ENCODE assay signal across 38 mouse cellular contexts in the genomic region with DNA sequence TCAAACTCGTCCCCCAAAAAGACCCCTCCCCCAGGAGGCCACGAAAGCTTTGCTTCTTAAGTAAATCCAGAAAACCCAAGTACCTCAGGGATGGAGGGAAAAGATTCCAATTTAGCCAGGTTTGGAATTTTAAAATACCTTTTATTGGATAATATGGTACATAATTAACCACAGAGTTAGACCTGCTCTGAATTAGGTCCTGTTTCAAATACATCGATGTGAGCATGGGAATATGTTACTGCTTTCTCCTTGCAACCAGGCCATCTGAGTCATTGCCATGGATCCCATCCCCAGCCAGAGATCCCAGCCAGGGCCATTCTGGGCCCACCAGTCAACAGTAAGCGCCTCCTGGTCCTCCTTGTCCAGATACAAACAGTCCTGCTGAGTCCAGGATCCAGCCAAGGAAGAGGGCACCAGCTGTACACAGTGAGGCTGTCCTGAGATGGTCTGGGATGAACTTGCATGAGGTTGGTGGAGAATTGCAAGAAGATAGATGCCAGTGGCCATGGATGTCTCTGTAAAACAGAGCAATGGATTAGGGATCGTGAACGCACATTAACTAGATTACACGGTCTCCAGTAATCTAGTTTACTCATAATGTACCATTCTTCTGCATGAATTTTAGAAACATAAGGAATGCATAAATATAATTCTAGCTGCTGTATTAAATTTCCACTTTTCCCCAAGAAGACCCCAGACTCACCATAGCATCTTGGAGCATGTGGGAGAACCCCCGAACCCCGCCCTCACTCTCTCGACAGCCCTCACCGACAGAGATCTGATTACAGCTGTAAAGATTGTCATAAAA. TPM values are rescaled to one million over a fixed set of nuclear protein-coding genes. Genes with fewer than 3 reads are reported as not detected.
DNase-seq lines count a peak whose midpoint lies in the region; ATAC-seq and TF ChIP-seq lines count a peak whose summit lies in the region.
"Had no signal": no experiment of that assay in that cellular context is flagged by ENCODE, and none has a peak within 500 bp of the region (broad histone marks: within the 10 kb centered on the region; RNA-seq: fewer than 3 reads in every experiment).

No protein-coding gene starts in this region.

- H3K9me3 ChIP-seq in midbrain, embryonic 11.5 days (ENCODE audit: control insufficient read depth, low read length) = no peaks in the 10 kb centered on the region
- H3K9me3 ChIP-seq in midbrain, embryonic 16.5 days (replicated peaks; ENCODE audit: control insufficient read depth, low read length, poor library complexity, severe bottlenecking) = no peaks in the 10 kb centered on the region
- no peaks in the 10 kb centered on the region for H3K9me3 ChIP-seq in embryonic facial prominence, embryonic 15.5 days (replicated peaks)
- H3K9me3 ChIP-seq: forebrain, embryonic 13.5 days; hindbrain, embryonic 12.5 days; liver, embryonic 13.5 days; megakaryocyte, embryonic 14.5 days; midbrain, embryonic 13.5 days had no signal

- intact Hi-C loops in gastrocnemius, adult 2 months (cut with DNase I) = no loop called here

- no peak overlapping the region for H3K4me3 ChIP-seq in gastrocnemius, adult 2 months
- H3K4me3 ChIP-seq in midbrain, embryonic 11.5 days (ENCODE audit: low read depth, low read length) = no peak overlapping the region
- H3K4me3 ChIP-seq in midbrain, embryonic 16.5 days (ENCODE audit: low read depth, low read length) = no peak overlapping the region
- no peak overlapping the region for H3K4me3 ChIP-seq in embryonic facial prominence, embryonic 15.5 days (replicated peaks)
- H3K4me3 ChIP-seq: forebrain, embryonic 13.5 days; hindbrain, embryonic 12.5 days; liver, embryonic 13.5 days; megakaryocyte, embryonic 14.5 days; midbrain, embryonic 13.5 days had no signal

- TF ChIP-seq CTCF in gastrocnemius, adult 2 months (IDR thresholded peaks at IDR 0.05) = no peak

- H3K4me1 ChIP-seq in midbrain, embryonic 11.5 days (ENCODE audit: control insufficient read depth, insufficient read depth, low read length) = no peaks in the 10 kb centered on the region
- no peaks in the 10 kb centered on the region for H3K4me1 ChIP-seq in midbrain, embryonic 16.5 days (ENCODE audit: control insufficient read depth, insufficient read depth, low read length)
- peaks cover 11% of the 10 kb centered on the region; the same call in 1 of the 2 replicates for H3K4me1 ChIP-seq in embryonic facial prominence, embryonic 15.5 days
- H3K4me1 ChIP-seq: forebrain, embryonic 13.5 days; hindbrain, embryonic 12.5 days; liver, embryonic 13.5 days; megakaryocyte, embryonic 14.5 days had no signal

- no peak for ATAC-seq in midbrain, embryonic 11.5 days (ENCODE audit: low FRiP score)
- no peak for ATAC-seq in midbrain, embryonic 16.5 days
- ATAC-seq in embryonic facial prominence, embryonic 15.5 days (ENCODE audit: insufficient number of reproducible peaks, low FRiP score, low TSS enrichment, low read depth) = peak; percentile 39; the same call in 1 of the 2 replicates
- ATAC-seq: CD4-positive, CD25-positive, alpha-beta regulatory T cell, adult 4 months; forebrain, embryonic 13.5 days; lung, postnatal 0 days; midbrain, embryonic 13.5 days had no signal

- peak; percentile 24 for DNase-seq in gastrocnemius, postnatal 25 days
- DNase-seq in gastrocnemius, adult 2 months = no peak
- DNase-seq in midbrain, embryonic 11.5 days (ENCODE audit: low spot score, missing footprints) = peak; percentile 35
- DNase-seq in embryo, embryonic 11 days = no peak
- DNase-seq in thymus, postnatal 10 days (ENCODE audit: low spot score in 2 of 2) = no peak
- DNase-seq: adrenal gland, adult 2 months; adrenal gland, postnatal 36 days; cerebellum, adult 2 months; gastrocnemius, postnatal 36 days; heart, adult 18-20 months; heart, postnatal 36 days; kidney, adult 2 months; kidney, postnatal 4 days; liver, embryonic 13.5 days; lung, adult 18-20 months; lung, postnatal 4 days had no signal

- H3K9ac ChIP-seq in midbrain, embryonic 11.5 days (ENCODE audit: low read length) = no peak overlapping the region
- H3K9ac ChIP-seq in midbrain, embryonic 16.5 days (ENCODE audit: low read depth, low read length) = no peak overlapping the region
- H3K9ac ChIP-seq in embryonic facial prominence, embryonic 15.5 days = no peak overlapping the region
- H3K9ac ChIP-seq: forebrain, embryonic 13.5 days; hindbrain, embryonic 12.5 days; liver, embryonic 13.5 days; midbrain, embryonic 13.5 days had no signal

- H3K4me2 ChIP-seq in midbrain, embryonic 11.5 days = no peak overlapping the region
- H3K4me2 ChIP-seq in midbrain, embryonic 16.5 days (ENCODE audit: low read length) = no peak overlapping the region
- H3K4me2 ChIP-seq in embryonic facial prominence, embryonic 15.5 days (replicated peaks) = no peak overlapping the region
- H3K4me2 ChIP-seq: forebrain, embryonic 13.5 days; heart, embryonic 11.5 days; hindbrain, embryonic 12.5 days; liver, embryonic 13.5 days; midbrain, embryonic 13.5 days had no signal

- H3K27me3 ChIP-seq in midbrain, embryonic 11.5 days (ENCODE audit: control insufficient read depth, insufficient read depth, low read length) = no peaks in the 10 kb centered on the region
- no peaks in the 10 kb centered on the region for H3K27me3 ChIP-seq in midbrain, embryonic 16.5 days (ENCODE audit: control insufficient read depth, insufficient read depth, low read depth, low read length)
- no peaks in the 10 kb centered on the region for H3K27me3 ChIP-seq in embryonic facial prominence, embryonic 15.5 days
- H3K27me3 ChIP-seq: forebrain, embryonic 13.5 days; hindbrain, embryonic 12.5 days; liver, embryonic 13.5 days; midbrain, embryonic 13.5 days had no signal

- WGBS in midbrain, embryonic 11.5 days = 92% methylated on average over 11 of the region's 11 CpGs
- WGBS in midbrain, embryonic 16.5 days = 86% methylated on average over 11 of the region's 11 CpGs
- WGBS in embryonic facial prominence, embryonic 15.5 days = 38% methylated on average over 11 of the region's 11 CpGs

- H3K36me3 ChIP-seq in midbrain, embryonic 11.5 days (ENCODE audit: control insufficient read depth, insufficient read depth, low read length) = no peaks in the 10 kb centered on the region
- no peaks in the 10 kb centered on the region for H3K36me3 ChIP-seq in midbrain, embryonic 16.5 days (ENCODE audit: control insufficient read depth, insufficient read depth, low read length)
- no peaks in the 10 kb centered on the region for H3K36me3 ChIP-seq in embryonic facial prominence, embryonic 15.5 days
- H3K36me3 ChIP-seq: hindbrain, embryonic 12.5 days; liver, embryonic 13.5 days; midbrain, embryonic 13.5 days had no signal

- H3K27ac ChIP-seq in gastrocnemius, adult 2 months = no peak overlapping the region
- H3K27ac ChIP-seq in midbrain, embryonic 11.5 days (ENCODE audit: low read depth, low read length) = no peak overlapping the region
- no peak overlapping the region for H3K27ac ChIP-seq in midbrain, embryonic 16.5 days (ENCODE audit: low read length)
- peak overlapping the region; percentile 52 for H3K27ac ChIP-seq in embryonic facial prominence, embryonic 15.5 days (replicated peaks)
- H3K27ac ChIP-seq: forebrain, embryonic 13.5 days; hindbrain, embryonic 12.5 days; liver, embryonic 13.5 days; midbrain, embryonic 13.5 days had no signal

RNA-seq across cellular contexts. Expression of gene Gm3646, which starts 25.9 kb away (rescaled TPM):
- total RNA-seq in gastrocnemius, postnatal 25 days (2021) = 1 to 10 TPM in 1 of 2 experiments, not detected in 1; 1.7 TPM
- 1 to 10 TPM in 1 of 2 experiments, not detected in 1; 1.6 TPM for total RNA-seq in gastrocnemius, adult 2 months (2021)
- not detected in 2 replicates for polyA plus RNA-seq in midbrain, embryonic 11.5 days (2014; fragmentation: Nextera tagmentation; extraction: Ambion mirVana)
- polyA plus RNA-seq in midbrain, embryonic 16.5 days (2015; fragmentation: Nextera tagmentation; extraction: Ambion mirVana) = not detected in 2 replicates
- polyA plus RNA-seq in embryonic facial prominence, embryonic 15.5 days (2015; fragmentation: Nextera tagmentation; extraction: Ambion mirVana) = not detected in 2 replicates
- total RNA-seq: adrenal gland, adult 2 months; adrenal gland, postnatal 36 days; common myeloid progenitor, adult 5-6 weeks; layer of hippocampus, adult 8-10 months; layer of hippocampus, postnatal 25 days; left cerebral cortex, adult 8-10 months; monocyte, adult 5-6 weeks had no signal
- polyA plus RNA-seq: adrenal gland, adult 2 months; brain, embryonic 14.5 days; CD4-positive, CD25-positive, alpha-beta regulatory T cell, adult 4 months; cerebellum, adult 2 months; forebrain, embryonic 13.5 days; hindbrain, embryonic 12.5 days; kidney, adult 2 months; kidney, embryonic 16.5 days; limb, embryonic 11.5 days; liver, embryonic 13.5 days; lung, postnatal 0 days; midbrain, embryonic 13.5 days; neural tube, embryonic 14.5 days; small intestine, adult 2 months; stomach, embryonic 14.5 days; testis, adult 2 months; thymus, postnatal 0 days had no signal

Comparison
In these comparisons a context has a peak if more than half of its experiments do, and no peak if none do; other contexts are left out.
1. DNase-seq: peak in gastrocnemius, postnatal 25 days (single experiment) and midbrain, embryonic 11.5 days (single experiment); none in gastrocnemius, adult 2 months (single experiment), embryo, embryonic 11 days (single experiment) and thymus, postnatal 10 days (0 of 2).